Mouse (Mus musculus) bone marrow macrophage, adult 2 months (primary cell): ENCODE data around the gene Nepro. TPM values are rescaled to one million over a fixed set of nuclear protein-coding genes. Genes with fewer than 3 reads are reported as not detected.

ENCODE experiments used
- H3K27ac ChIP-seq: 2 replicates; pipeline ENCODE4 v1.5.1; 2012; ENCODE audit warnings: low read depth, low read length; ENCODE audit not compliant: insufficient read depth
- H3K4me1 ChIP-seq: 2 replicates; pipeline ENCODE4 v1.6.1; 2012; ENCODE audit warnings: low read length; ENCODE audit not compliant: control insufficient read depth, insufficient read depth
- H3K4me3 ChIP-seq: 2 replicates; pipeline ENCODE4 v1.5.1; 2012; ENCODE audit warnings: mild to moderate bottlenecking, low read length, moderate library complexity; ENCODE audit not compliant: insufficient read depth
- CTCF ChIP-seq: IDR thresholded peaks from 2 replicates; pipeline ENCODE4 v1.5.1; 2012; ENCODE audit warnings: low read depth, mild to moderate bottlenecking, low read length, moderate library complexity
- POLR2A ChIP-seq: IDR thresholded peaks from 2 replicates; pipeline ENCODE4 v1.6.1; 2012; ENCODE audit warnings: mild to moderate bottlenecking, low read depth, low read length, borderline replicate concordance
- polyA plus RNA-seq: library from polyadenylated mRNA; stranded (reverse); fragments of >200 nt; gene quantifications from 2 replicates; pipeline ENCODE4 v1.2.4, GENCODE M21; 2012; ENCODE audit not compliant: missing spikeins, insufficient read depth, insufficient read length

Gene Nepro
- polyA plus RNA-seq = 5.4 and 5.8 TPM in 2 replicates

- H3K27ac ChIP-seq = peak within 1 kb of the TSS; percentile 83
Observed at GRCm38 (mm10) chr16:44724083-44724787, at the start of gene Nepro. TSS of gene Nepro (plus strand) at chr16:44724301.

GRCm38 (mm10) chr16:44676357-44676756, 47.7 kb upstream of the Nepro start:
- Histone ChIP-seq H3K27ac (no peak overlapping the region), H3K4me1 (peaks cover 6% of the 10 kb centered on the region), H3K4me3 (no peak overlapping the region)
- TF ChIP-seq CTCF (no peak), POLR2A (no peak)

More at GRCm38 (mm10) chr16:44724083-44724787, at the start of gene Nepro:
- 0 out of 2 replicates have a peak, but pooled peaks have one; percentile 9 for TF ChIP-seq POLR2A
- no peak for TF ChIP-seq CTCF
- peaks cover 7% of the 10 kb centered on the region for H3K4me1 ChIP-seq
- peak within 1 kb of the TSS; percentile 83 for H3K4me3 ChIP-seq

- no peak for TF ChIP-seq CTCF
- H3K4me1 ChIP-seq = peaks cover 6% of the 10 kb centered on the region
- H3K27ac ChIP-seq = no peak overlapping the region
Observed at GRCm38 (mm10) chr16:44679082-44679481, 45.0 kb upstream of the Nepro start.

DNA sequence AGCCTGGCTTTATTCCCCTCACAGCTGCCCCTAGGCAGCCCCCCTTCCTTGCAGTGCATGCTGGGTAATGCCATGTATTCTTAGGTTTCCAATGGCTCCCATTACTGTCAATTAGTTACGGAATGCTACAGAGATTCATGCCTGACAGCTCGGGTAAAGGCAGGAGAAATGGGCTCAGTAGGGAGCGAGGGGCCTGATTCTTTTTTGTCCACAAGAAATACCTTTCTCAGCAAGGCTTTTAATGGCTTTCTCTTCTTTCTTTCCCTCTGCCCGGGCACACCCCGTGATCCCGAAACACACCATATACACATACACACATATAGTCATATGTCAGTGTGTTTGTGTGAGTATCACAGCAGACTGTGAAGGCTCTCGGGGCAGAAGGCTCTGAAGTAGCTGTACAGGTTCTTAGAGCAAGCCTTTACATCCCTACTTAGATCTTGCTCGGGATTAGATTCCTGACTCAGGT, 44.6 kb upstream of the Nepro start:
- H3K4me1 ChIP-seq = peaks cover 6% of the 10 kb centered on the region
- no peak for TF ChIP-seq POLR2A
- no peak for TF ChIP-seq CTCF

More at GRCm38 (mm10) chr16:44679082-44679481, 45.0 kb upstream of the Nepro start:
- H3K4me3 ChIP-seq = no peak overlapping the region

GRCm38 (mm10) chr16:44680756-44681498, 43.2 kb upstream of the Nepro start:
- Histone ChIP-seq H3K4me3 (no peak overlapping the region), H3K27ac (no peak overlapping the region), H3K4me1 (peaks cover 6% of the 10 kb centered on the region)
- TF ChIP-seq CTCF = no peak
- TF ChIP-seq POLR2A = no peak

More for the DNA sequence above, 44.6 kb upstream of the Nepro start:
- no peak overlapping the region for H3K27ac ChIP-seq
- no peak overlapping the region for H3K4me3 ChIP-seq

DNA sequence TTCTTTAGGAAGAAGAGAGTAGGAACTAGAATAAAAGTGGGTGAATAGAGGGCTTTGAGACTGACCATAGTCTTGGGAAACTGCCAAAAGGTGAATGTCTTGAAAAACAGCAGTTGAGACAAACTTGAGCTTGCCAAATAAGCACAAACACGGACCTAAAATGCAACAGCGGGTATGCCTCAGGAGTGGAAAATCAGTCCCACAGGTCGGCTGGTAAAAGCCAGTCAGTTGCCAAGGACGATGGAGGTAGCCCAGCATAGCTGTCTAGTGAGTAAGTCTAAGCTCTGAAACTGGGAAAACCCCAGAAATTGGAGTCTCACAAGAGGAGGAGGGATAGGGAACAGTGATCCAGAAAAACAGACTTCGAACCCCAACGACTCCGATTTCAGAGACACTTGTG, 39.5 kb upstream of the Nepro start:
- Histone ChIP-seq H3K4me1 (peaks cover 6% of the 10 kb centered on the region), H3K4me3 (no peak overlapping the region), H3K27ac (no peak overlapping the region)
- TF ChIP-seq POLR2A (no peak), CTCF (no peak)

DNA sequence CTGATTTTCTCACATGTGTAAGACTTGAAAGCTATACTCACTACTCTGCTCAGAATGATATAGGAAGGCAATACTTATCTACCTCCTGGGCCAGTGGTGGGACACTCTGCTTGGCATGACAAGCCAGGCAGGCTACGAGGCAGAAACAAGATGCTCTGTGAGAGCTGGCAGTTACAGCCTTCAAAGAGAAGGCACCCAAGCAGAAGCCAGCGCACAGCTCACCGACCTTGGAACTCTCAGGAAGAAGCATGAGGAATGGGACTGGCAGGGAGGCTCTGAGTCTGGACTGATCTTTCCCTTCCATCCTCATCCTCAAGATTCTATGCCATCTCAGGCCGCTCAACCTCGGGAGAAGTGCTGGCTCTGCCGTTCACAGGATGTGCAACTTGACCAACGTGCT, 38.7 kb upstream of the Nepro start:
- peaks cover 6% of the 10 kb centered on the region for H3K4me1 ChIP-seq

GRCm38 (mm10) chr16:44686991-44687718, 36.9 kb upstream of the Nepro start:
- TF ChIP-seq CTCF (no peak), POLR2A (no peak)
- H3K4me1 ChIP-seq = peaks cover 6% of the 10 kb centered on the region

More for the DNA sequence above, 38.7 kb upstream of the Nepro start:
- Histone ChIP-seq H3K27ac (no peak overlapping the region), H3K4me3 (no peak overlapping the region)
- no peak for TF ChIP-seq POLR2A

DNA sequence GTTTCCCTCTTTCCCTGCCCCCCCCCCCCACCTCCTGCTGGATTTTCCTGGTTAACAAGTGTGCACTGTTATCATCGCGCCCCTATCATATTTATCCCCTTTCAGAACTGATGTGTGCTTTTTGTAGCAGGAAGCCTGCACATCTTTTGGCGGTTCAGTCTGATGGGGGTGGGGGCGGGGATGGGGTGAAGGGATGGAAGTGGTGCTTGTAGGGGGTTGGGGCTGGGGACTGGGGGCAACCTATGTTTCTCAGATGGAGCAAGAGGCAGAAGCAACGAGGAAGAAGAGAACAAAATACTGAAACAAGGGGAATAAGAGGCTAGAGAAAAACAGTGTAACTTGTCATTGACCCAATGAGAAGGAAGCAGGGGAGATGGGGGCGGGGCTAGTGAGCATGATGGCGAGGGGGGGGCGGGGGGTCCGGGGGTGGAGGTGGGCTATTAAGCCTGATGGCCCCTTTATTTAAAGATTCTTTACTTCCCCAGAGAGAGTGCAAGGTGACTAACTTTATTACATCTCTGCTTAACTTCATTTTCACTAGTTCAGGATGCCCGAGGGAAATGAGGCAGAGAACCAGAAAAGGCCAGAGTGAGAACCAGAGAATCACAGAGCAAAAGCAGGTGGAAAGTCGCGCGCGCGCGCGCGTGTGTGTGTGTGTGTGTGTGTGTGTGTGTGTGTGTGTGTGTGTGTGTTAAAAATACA, 36.2 kb upstream of the Nepro start:
- no peak overlapping the region for H3K27ac ChIP-seq
- H3K4me3 ChIP-seq = no peak overlapping the region
- H3K4me1 ChIP-seq = peaks cover 7% of the 10 kb centered on the region
- TF ChIP-seq POLR2A = no peak
- no peak for TF ChIP-seq CTCF

More at GRCm38 (mm10) chr16:44686991-44687718, 36.9 kb upstream of the Nepro start:
- Histone ChIP-seq H3K4me3 (no peak overlapping the region), H3K27ac (no peak overlapping the region)
